Mouse (Mus musculus): Measurements from ENCODE around the gene Camta1.
"Not testable (repeated sequence)": the region's sequence is repeated elsewhere in the genome, so short reads cannot be mapped to it uniquely, and the experiment has no call there.

Gene Camta1

GRCm38 (mm10) chr4:151044037-151044943, 817.4 kb downstream of the Camta1 start, which contains the start of gene Per3:
Gene Per3 (minus strand): TSS chr4:151044665.
- peak; percentile 49 for DNase-seq (ENCODE audit: extremely low spot score, low read depth, low spot score)

- no peak for DNase-seq (ENCODE audit: extremely low spot score, low read depth, low spot score)
Observed at GRCm38 (mm10) chr4:151043281-151043680, 818.4 kb downstream of the Camta1 start.

GRCm38 (mm10) chr4:151041506-151041905, 820.2 kb downstream of the Camta1 start:
- DNase-seq (ENCODE audit: extremely low spot score, low read depth, low spot score), result no peak

- DNase-seq (ENCODE audit: extremely low spot score, low read depth, low spot score), result no peak
Observed at GRCm38 (mm10) chr4:151037800-151038199, 823.9 kb downstream of the Camta1 start.

GRCm38 (mm10) chr4:151036521-151036920, 825.2 kb downstream of the Camta1 start:
- no peak for DNase-seq (ENCODE audit: extremely low spot score, low read depth, low spot score)

- no peak for DNase-seq (ENCODE audit: extremely low spot score, low read depth, low spot score)
Observed at GRCm38 (mm10) chr4:151027001-151027400, 834.7 kb downstream of the Camta1 start.

GRCm38 (mm10) chr4:151024152-151024551, 837.5 kb downstream of the Camta1 start:
- DNase-seq (ENCODE audit: extremely low spot score, low read depth, low spot score), result no peak

GRCm38 (mm10) chr4:151017356-151017755, 844.3 kb downstream of the Camta1 start:
- not testable (repeated sequence) for DNase-seq (ENCODE audit: extremely low spot score, low read depth, low spot score)

- peak; percentile 28 for DNase-seq (ENCODE audit: extremely low spot score, low read depth, low spot score)
Observed at GRCm38 (mm10) chr4:151015946-151016345, 845.7 kb downstream of the Camta1 start.

- no peak for DNase-seq (ENCODE audit: extremely low spot score, low read depth, low spot score)
Observed at GRCm38 (mm10) chr4:151010316-151010715, 851.4 kb downstream of the Camta1 start.

- no peak for DNase-seq (ENCODE audit: extremely low spot score, low read depth, low spot score)
Observed at GRCm38 (mm10) chr4:151006945-151007344, 854.7 kb downstream of the Camta1 start.

- DNase-seq (ENCODE audit: extremely low spot score, low read depth, low spot score), result no peak
Observed at GRCm38 (mm10) chr4:151005656-151006318, 855.9 kb downstream of the Camta1 start.

- DNase-seq (ENCODE audit: extremely low spot score, low read depth, low spot score), result no peak
Observed at GRCm38 (mm10) chr4:151001397-151001796, 860.3 kb downstream of the Camta1 start.

GRCm38 (mm10) chr4:150998626-150999025, 863.0 kb downstream of the Camta1 start:
- no peak for DNase-seq (ENCODE audit: extremely low spot score, low read depth, low spot score)

GRCm38 (mm10) chr4:150996797-150997196, 864.9 kb downstream of the Camta1 start, which contains the start of gene Uts2:
Gene Uts2 (plus strand): TSS chr4:150997097.
- DNase-seq (ENCODE audit: extremely low spot score, low read depth, low spot score), result no peak

- no peak for DNase-seq (ENCODE audit: extremely low spot score, low read depth, low spot score)
Observed at GRCm38 (mm10) chr4:150990148-150990547, 871.5 kb downstream of the Camta1 start.

- no peak for DNase-seq (ENCODE audit: extremely low spot score, low read depth, low spot score)
Observed at GRCm38 (mm10) chr4:150980153-150980552, 881.5 kb downstream of the Camta1 start.

GRCm38 (mm10) chr4:150979455-150979854, 882.2 kb downstream of the Camta1 start:
- no peak for DNase-seq (ENCODE audit: extremely low spot score, low read depth, low spot score)

- no peak for DNase-seq (ENCODE audit: extremely low spot score, low read depth, low spot score)
Observed at GRCm38 (mm10) chr4:150978156-150978910, 883.3 kb downstream of the Camta1 start.

- no peak for DNase-seq (ENCODE audit: extremely low spot score, low read depth, low spot score)
Observed at GRCm38 (mm10) chr4:150975145-150975544, 886.5 kb downstream of the Camta1 start.

- DNase-seq (ENCODE audit: extremely low spot score, low read depth, low spot score), result no peak
Observed at GRCm38 (mm10) chr4:150973264-150973663, 888.4 kb downstream of the Camta1 start.

Data from hindlimb bud, embryonic 11.5 days (tissue).